Mouse (Mus musculus) stomach, embryonic 16.5 days (tissue): ENCODE results near the gene Cfap44. TPM values are rescaled to one million over a fixed set of nuclear protein-coding genes. Genes with fewer than 3 reads are reported as not detected.

Experiments used
- ATAC-seq: fragments of 200-750 bp; cut with Nextera tagmentation; 2 replicates; pipeline ENCODE4 v1.8.0; 2017; ENCODE audit warnings: moderate number of reproducible peaks, moderate TSS enrichment; ENCODE audit not compliant: insufficient read depth, low FRiP score
- H3K27ac ChIP-seq: fragments of 300-500 bp; sonication (generic); 2 replicates; pipeline ENCODE4 v1.5.1; 2014; ENCODE audit warnings: low read length
- H3K27me3 ChIP-seq: fragments of 300-500 bp; sonication (generic); 2 replicates; pipeline ENCODE4 v1.6.1; 2014; ENCODE audit warnings: low read length, control low read depth, mixed read lengths; ENCODE audit not compliant: control insufficient read depth, insufficient read depth
- H3K36me3 ChIP-seq: fragments of 300-500 bp; sonication (generic); 2 replicates; pipeline ENCODE4 v1.6.1; 2014; ENCODE audit warnings: low read length; ENCODE audit not compliant: control insufficient read depth, insufficient read depth
- H3K4me1 ChIP-seq: fragments of 300-500 bp; sonication (generic); 2 replicates; pipeline ENCODE4 v1.6.1; 2014; ENCODE audit warnings: low read length, control low read depth, mixed read lengths; ENCODE audit not compliant: control insufficient read depth, insufficient read depth
- H3K4me2 ChIP-seq: fragments of 300-500 bp; sonication (generic); 2 replicates; pipeline ENCODE4 v1.6.1; 2014; ENCODE audit warnings: low read depth, low read length, mixed read lengths
- H3K4me3 ChIP-seq: fragments of 300-500 bp; sonication (generic); replicated peaks from 2 replicates; pipeline ENCODE4 v1.5.1; 2014; ENCODE audit warnings: mild to moderate bottlenecking, low read length
- H3K9ac ChIP-seq: fragments of 300-500 bp; sonication (generic); 2 replicates; pipeline ENCODE4 v1.6.1; 2014; ENCODE audit warnings: low read length
- H3K9me3 ChIP-seq: fragments of 300-500 bp; sonication (generic); replicated peaks from 2 replicates; pipeline ENCODE4 v1.6.1; 2016; ENCODE audit warnings: low read length, control low read depth; ENCODE audit not compliant: control insufficient read depth
- WGBS: fragments of 180-500 bp; shearing (Covaris S2); extraction: QIAGEN DNeasy Blood & Tissue Kit; methylation state at CpG from one replicate; pipeline ENCODE4 v1.1.7; 2014; 5-methylcytosine and 5-hydroxymethylcytosine counted together
- polyA plus RNA-seq: library from polyadenylated mRNA; unstranded; fragments of >200 nt; fragmentation: Nextera tagmentation; extraction: Ambion mirVana; gene quantifications from 2 replicates; pipeline ENCODE4 v1.2.1, GENCODE M21; 2015

The Cfap44 gene
- polyA plus RNA-seq, result 0.41 and 0.43 TPM in 2 replicates

- H3K4me2 ChIP-seq, result peak within 1 kb of the TSS; percentile 56
- H3K27me3 ChIP-seq, result no peaks in the 10 kb centered on the region
- H3K36me3 ChIP-seq, result no peaks in the 10 kb centered on the region
- ATAC-seq, result peak; percentile 82
- H3K9ac ChIP-seq, result peak within 1 kb of the TSS; percentile 47
- WGBS, result 3% methylated on average over 17 of the region's 17 CpGs
- no peak within 1 kb of the TSS for H3K27ac ChIP-seq
- peaks cover 9% of the 10 kb centered on the region for H3K4me1 ChIP-seq
- H3K9me3 ChIP-seq, result no peaks in the 10 kb centered on the region
- H3K4me3 ChIP-seq, result peak within 1 kb of the TSS; percentile 37
Observed at GRCm38 (mm10) chr16:44394577-44395243, at the start of gene Cfap44. Gene Cfap44, plus strand, starts transcription at chr16:44394796.

- Histone ChIP-seq H3K9ac (peak within 1 kb of the TSS; percentile 72), H3K27ac (peak within 1 kb of the TSS; percentile 83), H3K4me2 (peak within 1 kb of the TSS; percentile 85), H3K27me3 (no peaks in the 10 kb centered on the region), H3K36me3 (no peaks in the 10 kb centered on the region), H3K9me3 (no peaks in the 10 kb centered on the region), H3K4me1 (peaks cover 9% of the 10 kb centered on the region; the same call in 1 of the 2 replicates), H3K4me3 (peak within 1 kb of the TSS; percentile 57)
- under 1% methylated on average over 66 of the region's 67 CpGs for WGBS
- peak; percentile 98 for ATAC-seq
Observed at GRCm38 (mm10) chr16:44347071-44347901, 47.3 kb upstream of the Cfap44 start, which contains the start of gene Spice1. Gene Spice1, plus strand, starts transcription at chr16:44347121.

GRCm38 (mm10) chr16:44349801-44350397, 44.7 kb upstream of the Cfap44 start:
- H3K4me3 ChIP-seq, result no peak overlapping the region
- no peaks in the 10 kb centered on the region for H3K27me3 ChIP-seq
- WGBS, result 73% methylated on average over 4 of the region's 4 CpGs
- ATAC-seq, result no peak
- H3K27ac ChIP-seq, result no peak overlapping the region
- peaks cover 9% of the 10 kb centered on the region; the same call in 1 of the 2 replicates for H3K4me1 ChIP-seq
- H3K9me3 ChIP-seq, result no peaks in the 10 kb centered on the region
- no peak overlapping the region for H3K9ac ChIP-seq
- no peak overlapping the region for H3K4me2 ChIP-seq
- no peaks in the 10 kb centered on the region for H3K36me3 ChIP-seq

- Histone ChIP-seq H3K27me3 (no peaks in the 10 kb centered on the region), H3K9me3 (no peaks in the 10 kb centered on the region), H3K4me2 (no peak overlapping the region), H3K9ac (no peak overlapping the region), H3K4me3 (no peak overlapping the region), H3K4me1 (no peaks in the 10 kb centered on the region), H3K36me3 (no peaks in the 10 kb centered on the region), H3K27ac (no peak overlapping the region)
- 65% methylated on average over 7 of the region's 7 CpGs for WGBS
- ATAC-seq, result no peak
Observed at GRCm38 (mm10) chr16:44356291-44356690, 38.3 kb upstream of the Cfap44 start.

GRCm38 (mm10) chr16:44357571-44358268, 36.9 kb upstream of the Cfap44 start:
- ATAC-seq, result peak; percentile 87
- 72% methylated on average over 4 of the region's 4 CpGs for whole genome bisulfite sequencing
- Histone ChIP-seq H3K4me3 (no peak overlapping the region), H3K4me1 (no peaks in the 10 kb centered on the region), H3K9ac (no peak overlapping the region), H3K4me2 (no peak overlapping the region), H3K9me3 (no peaks in the 10 kb centered on the region), H3K36me3 (no peaks in the 10 kb centered on the region), H3K27ac (no peak overlapping the region), H3K27me3 (no peaks in the 10 kb centered on the region)

GRCm38 (mm10) chr16:44361921-44362890, 32.4 kb upstream of the Cfap44 start:
- H3K27ac ChIP-seq, result no peak overlapping the region
- H3K9me3 ChIP-seq, result no peaks in the 10 kb centered on the region
- no peak for ATAC-seq
- 85% methylated on average over 10 of the region's 10 CpGs for WGBS
- no peak overlapping the region for H3K9ac ChIP-seq
- no peaks in the 10 kb centered on the region for H3K36me3 ChIP-seq
- H3K4me2 ChIP-seq, result no peak overlapping the region
- H3K4me3 ChIP-seq, result no peak overlapping the region
- H3K27me3 ChIP-seq, result no peaks in the 10 kb centered on the region
- no peaks in the 10 kb centered on the region for H3K4me1 ChIP-seq

GRCm38 (mm10) chr16:44365522-44365921, 29.1 kb upstream of the Cfap44 start:
- ATAC-seq, result no peak
- WGBS, result 79% methylated on average over 7 of the region's 7 CpGs

GRCm38 (mm10) chr16:44375459-44375858, 19.1 kb upstream of the Cfap44 start:
- H3K4me2 ChIP-seq, result no peak overlapping the region
- H3K27me3 ChIP-seq, result no peaks in the 10 kb centered on the region
- no peaks in the 10 kb centered on the region for H3K9me3 ChIP-seq
- H3K4me3 ChIP-seq, result no peak overlapping the region
- no peak for ATAC-seq
- WGBS, result 86% methylated on average over 4 of the region's 4 CpGs
- no peaks in the 10 kb centered on the region; the same call in 1 of the 2 replicates for H3K36me3 ChIP-seq
- no peak overlapping the region for H3K27ac ChIP-seq
- no peak overlapping the region for H3K9ac ChIP-seq
- H3K4me1 ChIP-seq, result no peaks in the 10 kb centered on the region

More at GRCm38 (mm10) chr16:44365522-44365921, 29.1 kb upstream of the Cfap44 start:
- Histone ChIP-seq H3K9ac (no peak overlapping the region), H3K4me2 (no peak overlapping the region), H3K4me3 (no peak overlapping the region), H3K36me3 (no peaks in the 10 kb centered on the region), H3K27ac (no peak overlapping the region), H3K4me1 (no peaks in the 10 kb centered on the region), H3K9me3 (no peaks in the 10 kb centered on the region), H3K27me3 (no peaks in the 10 kb centered on the region)
